Mouse (Mus musculus): ENCODE measurements around the gene Ube2e2. TPM values are rescaled to one million over a fixed set of nuclear protein-coding genes. Genes with fewer than 3 reads are reported as not detected.

Gene Ube2e2
- polyA plus RNA-seq, 1 experiment from 2014 or later = 87.6 TPM

DNA sequence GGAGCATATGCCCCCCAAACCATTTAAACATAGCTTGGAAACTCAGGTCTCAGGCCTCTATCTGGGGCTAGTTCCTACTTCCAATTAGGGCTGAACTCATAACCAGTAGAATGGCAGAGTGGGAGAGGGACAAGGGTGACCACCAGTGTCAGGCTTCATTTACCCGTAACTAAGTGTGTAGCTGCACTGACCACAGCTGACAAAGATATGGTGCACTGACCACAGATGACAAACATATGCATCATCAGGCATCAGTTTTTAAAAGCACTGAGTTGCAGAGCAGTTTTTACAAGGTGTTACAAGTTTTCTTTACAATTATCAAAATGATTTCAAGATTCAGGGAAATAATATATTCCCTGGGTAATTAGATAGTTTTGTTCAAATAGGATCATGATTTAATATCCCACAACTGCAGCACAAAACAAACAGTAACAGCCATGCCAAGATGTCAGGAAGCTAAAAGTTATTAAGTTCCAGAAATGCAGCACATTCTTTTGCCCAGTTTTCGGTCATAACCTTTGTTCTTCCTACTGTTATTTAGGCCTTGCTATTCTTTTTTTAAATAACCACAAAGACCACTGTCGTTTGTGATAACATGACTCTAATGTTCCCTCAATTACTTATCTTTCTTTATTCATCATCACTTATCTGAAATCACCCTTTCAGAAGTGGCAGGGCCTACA is 114.9 kb downstream of the Ube2e2 start:
- Histone ChIP-seq H3K4me3 (replicated peaks) (no peak overlapping the region), H3K9ac (no peak overlapping the region), H3K36me3 (no peaks in the 10 kb centered on the region), H3K27ac (replicated peaks) (no peak overlapping the region), H3K9me3 (replicated peaks) (no peaks in the 10 kb centered on the region), H3K4me1 (no peaks in the 10 kb centered on the region), H3K27me3 (no peaks in the 10 kb centered on the region), H3K4me2 (replicated peaks) (no peak overlapping the region)
- no peak for ATAC-seq (ENCODE audit: insufficient number of reproducible peaks, low FRiP score, low TSS enrichment, low read depth)
- WGBS = 79% methylated on average over 3 of the region's 3 CpGs

DNA sequence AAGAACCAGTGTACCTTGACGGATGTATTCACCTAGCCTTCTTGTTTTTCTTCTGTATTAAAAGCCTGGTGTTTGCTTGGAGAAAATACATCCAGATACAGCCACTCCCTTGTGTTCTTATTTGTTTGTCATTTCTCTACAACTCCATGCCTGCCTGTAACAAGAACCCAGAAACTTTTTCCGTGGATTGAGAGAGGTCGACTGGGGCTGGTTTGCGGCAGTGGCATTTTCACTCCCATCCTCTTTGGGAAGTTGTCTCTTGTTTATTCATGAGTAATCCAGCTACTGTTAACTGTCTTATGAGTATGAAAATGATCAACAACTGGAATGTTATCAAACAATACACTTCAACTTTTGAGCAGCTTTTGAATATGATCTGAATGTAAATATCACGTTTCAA is 115.8 kb downstream of the Ube2e2 start:
- Histone ChIP-seq H3K36me3 (no peaks in the 10 kb centered on the region), H3K4me1 (no peaks in the 10 kb centered on the region; the same call in 1 of the 2 replicates), H3K9ac (no peak overlapping the region), H3K4me2 (replicated peaks) (no peak overlapping the region), H3K4me3 (replicated peaks) (no peak overlapping the region), H3K27me3 (no peaks in the 10 kb centered on the region), H3K9me3 (replicated peaks) (no peaks in the 10 kb centered on the region), H3K27ac (replicated peaks) (no peak overlapping the region)
- no peak for ATAC-seq (ENCODE audit: insufficient number of reproducible peaks, low FRiP score, low TSS enrichment, low read depth)
- whole genome bisulfite sequencing = 84% methylated on average over 5 of the region's 5 CpGs

DNA sequence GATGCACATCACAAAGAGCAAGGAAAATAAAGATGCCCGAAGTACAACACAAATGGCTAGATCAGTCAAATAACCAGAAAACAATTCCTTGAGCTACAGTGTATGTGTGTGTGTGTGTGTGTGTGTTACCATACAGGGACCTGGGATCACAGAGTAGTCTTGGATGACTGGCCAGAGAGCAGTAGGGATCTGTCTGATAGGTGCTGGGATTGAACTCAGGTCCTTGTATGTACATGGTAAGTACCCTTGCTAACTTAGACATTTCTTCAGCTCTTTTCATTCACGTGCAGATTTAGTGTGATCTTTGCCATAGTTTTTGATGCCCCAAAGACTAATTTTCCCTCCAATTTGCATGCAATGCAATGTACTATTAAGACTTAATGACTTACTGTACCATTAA is 117.9 kb downstream of the Ube2e2 start:
- WGBS = 86% methylated on average over 2 of the region's 2 CpGs
- Histone ChIP-seq H3K4me1 (no peaks in the 10 kb centered on the region; the same call in 1 of the 2 replicates), H3K36me3 (no peaks in the 10 kb centered on the region), H3K9ac (no peak overlapping the region), H3K4me3 (replicated peaks) (no peak overlapping the region), H3K9me3 (replicated peaks) (no peaks in the 10 kb centered on the region), H3K27ac (replicated peaks) (no peak overlapping the region), H3K27me3 (no peaks in the 10 kb centered on the region), H3K4me2 (replicated peaks) (no peak overlapping the region)
- no peak for ATAC-seq (ENCODE audit: insufficient number of reproducible peaks, low FRiP score, low TSS enrichment, low read depth)

DNA sequence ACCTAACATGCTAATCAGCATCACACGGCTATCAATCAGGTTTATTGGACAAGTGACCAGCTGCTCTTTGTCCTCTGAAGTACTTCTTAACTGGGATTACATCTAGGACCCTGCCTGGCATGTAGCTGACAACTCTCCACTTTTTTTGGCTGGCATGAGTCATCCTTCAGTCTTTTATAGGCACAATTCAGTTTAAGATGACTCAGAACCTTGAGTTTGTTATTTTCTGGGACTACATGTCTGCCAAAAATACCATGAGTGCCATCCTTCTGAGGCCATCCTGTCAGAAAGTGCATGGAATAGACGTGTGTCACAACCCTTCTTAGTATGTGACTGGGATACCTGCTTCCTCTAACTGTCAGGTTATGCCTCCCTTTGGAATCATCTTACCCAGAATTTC is 120.3 kb downstream of the Ube2e2 start:
- 52% methylated on average over 2 of the region's 2 CpGs for WGBS
- no peak overlapping the region for H3K4me3 ChIP-seq (replicated peaks)
- H3K9me3 ChIP-seq (replicated peaks) = no peaks in the 10 kb centered on the region
- H3K4me1 ChIP-seq = no peaks in the 10 kb centered on the region; the same call in 1 of the 2 replicates
- no peaks in the 10 kb centered on the region for H3K36me3 ChIP-seq
- H3K4me2 ChIP-seq (replicated peaks) = no peak overlapping the region
- ATAC-seq (ENCODE audit: insufficient number of reproducible peaks, low FRiP score, low TSS enrichment, low read depth) = no peak
- H3K27ac ChIP-seq (replicated peaks) = no peak overlapping the region
- no peaks in the 10 kb centered on the region for H3K27me3 ChIP-seq
- no peak overlapping the region for H3K9ac ChIP-seq

DNA sequence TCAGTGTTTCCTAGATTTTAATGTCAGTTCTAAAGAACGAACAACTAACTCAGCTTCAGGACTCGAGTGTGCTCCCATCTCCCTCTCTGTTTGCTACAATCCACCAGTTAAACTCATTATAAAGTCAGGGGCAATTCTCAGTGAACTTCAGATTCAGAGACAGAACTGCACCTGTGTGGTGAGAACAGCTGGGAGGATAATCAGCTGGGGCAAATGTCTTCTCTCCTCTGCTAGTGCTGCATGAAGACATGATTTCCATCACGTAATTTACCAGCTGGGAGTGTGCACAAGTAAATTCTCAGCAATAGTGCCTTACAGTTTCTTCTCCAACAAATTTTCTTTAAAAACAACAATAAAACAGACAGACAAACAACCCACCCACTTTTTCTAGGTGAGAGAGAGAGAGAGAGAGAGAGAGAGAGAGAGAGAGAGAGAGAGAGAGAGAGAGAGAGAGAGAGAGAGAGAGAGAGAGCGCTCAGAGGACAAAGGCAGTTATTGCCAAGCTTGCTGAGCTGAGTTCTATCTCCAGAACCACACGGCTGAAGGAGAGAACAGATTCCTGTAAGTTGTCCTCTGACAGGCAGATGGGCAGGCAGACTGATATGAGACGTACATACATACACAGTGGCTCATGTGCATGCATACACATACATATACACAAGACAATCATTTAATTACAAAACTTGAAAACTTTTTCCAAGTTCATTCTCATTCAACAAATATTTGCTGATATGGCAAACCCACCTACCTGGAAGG is 134.3 kb downstream of the Ube2e2 start:
- no peak overlapping the region for H3K4me3 ChIP-seq (replicated peaks)

DNA sequence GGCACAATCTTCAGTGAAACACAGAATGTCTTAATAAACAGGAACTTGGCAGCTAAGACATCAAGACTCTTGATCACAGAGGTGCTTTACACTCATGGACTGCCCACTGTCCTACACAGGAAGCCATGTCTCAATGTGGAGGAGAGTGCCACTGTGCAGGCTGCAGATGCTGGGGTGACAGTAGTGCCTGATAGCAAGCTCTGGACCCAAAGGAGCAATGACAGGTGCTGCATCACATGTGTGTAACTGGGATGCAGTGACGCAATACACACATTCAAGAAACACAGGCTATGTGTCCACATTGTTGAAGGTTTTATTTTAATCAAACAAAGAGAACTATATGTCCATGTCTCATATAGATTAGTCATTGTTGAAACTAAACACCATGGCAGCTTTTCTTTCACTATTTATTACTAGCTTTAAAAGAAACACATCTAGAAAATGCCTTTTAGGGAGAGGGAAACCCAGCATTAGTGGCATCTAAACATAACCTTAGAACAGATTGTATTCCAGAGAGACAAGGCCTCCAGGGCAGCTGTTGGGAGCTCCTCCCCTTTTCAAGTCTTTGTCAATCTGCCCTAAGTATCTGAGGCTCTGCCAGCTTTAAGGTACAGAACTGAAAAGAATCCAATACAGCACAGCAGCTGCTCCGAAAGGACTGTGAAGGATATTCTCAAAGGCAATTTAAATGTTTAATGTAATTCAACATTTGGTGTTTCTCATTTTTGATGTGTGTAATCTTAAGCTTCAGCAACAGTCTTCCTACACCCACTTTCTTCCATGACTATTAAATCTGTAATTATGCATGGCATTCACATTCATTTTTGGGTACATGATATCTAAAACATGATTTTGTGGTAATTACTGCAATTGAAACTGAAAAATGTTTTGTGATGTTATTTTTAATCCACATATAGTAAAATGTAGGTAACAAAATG is 135.2 kb downstream of the Ube2e2 start:
- Histone ChIP-seq H3K27me3 (no peaks in the 10 kb centered on the region), H3K4me2 (replicated peaks) (no peak overlapping the region), H3K36me3 (no peaks in the 10 kb centered on the region), H3K9me3 (replicated peaks) (no peaks in the 10 kb centered on the region), H3K9ac (no peak overlapping the region), H3K4me3 (replicated peaks) (no peak overlapping the region), H3K27ac (replicated peaks) (no peak overlapping the region), H3K4me1 (no peaks in the 10 kb centered on the region)
- ATAC-seq (ENCODE audit: insufficient number of reproducible peaks, low FRiP score, low TSS enrichment, low read depth) = peak; percentile 60; the same call in 1 of the 2 replicates
- WGBS = 66% methylated on average over 2 of the region's 2 CpGs

More for the DNA sequence above, 134.3 kb downstream of the Ube2e2 start:
- Histone ChIP-seq H3K27ac (replicated peaks) (no peak overlapping the region), H3K9me3 (replicated peaks) (no peaks in the 10 kb centered on the region), H3K36me3 (no peaks in the 10 kb centered on the region), H3K4me1 (no peaks in the 10 kb centered on the region), H3K27me3 (no peaks in the 10 kb centered on the region), H3K4me2 (replicated peaks) (no peak overlapping the region), H3K9ac (no peak overlapping the region)
- WGBS = 58% methylated on average over 6 of the region's 6 CpGs
- peak; percentile 32; the same call in 1 of the 2 replicates for ATAC-seq (ENCODE audit: insufficient number of reproducible peaks, low FRiP score, low TSS enrichment, low read depth)

DNA sequence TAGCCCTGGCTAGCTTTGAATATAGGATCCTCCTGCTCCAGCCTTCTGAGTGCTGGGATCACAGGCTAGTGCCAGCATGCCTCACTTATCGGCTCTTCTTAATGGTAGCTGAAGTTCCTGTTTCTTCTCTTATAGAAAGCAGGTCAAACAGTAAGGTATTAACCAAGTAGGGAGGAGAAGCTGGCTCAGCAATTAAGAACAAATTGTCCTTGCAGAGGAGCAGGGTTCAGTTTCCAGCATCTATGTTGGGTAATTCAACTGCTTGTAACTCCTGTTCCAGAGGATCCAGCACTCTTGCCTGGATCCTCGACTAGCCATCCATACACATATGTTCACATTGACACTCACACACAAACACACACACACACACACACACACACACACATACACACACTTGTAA is 136.1 kb downstream of the Ube2e2 start:
- Histone ChIP-seq H3K4me2 (replicated peaks) (no peak overlapping the region), H3K9me3 (replicated peaks) (no peaks in the 10 kb centered on the region), H3K4me3 (replicated peaks) (no peak overlapping the region), H3K9ac (no peak overlapping the region), H3K4me1 (no peaks in the 10 kb centered on the region), H3K36me3 (no peaks in the 10 kb centered on the region), H3K27ac (replicated peaks) (no peak overlapping the region), H3K27me3 (no peaks in the 10 kb centered on the region)
- WGBS = 75% methylated on average over 2 of the region's 2 CpGs
- ATAC-seq (ENCODE audit: insufficient number of reproducible peaks, low FRiP score, low TSS enrichment, low read depth) = no peak

DNA sequence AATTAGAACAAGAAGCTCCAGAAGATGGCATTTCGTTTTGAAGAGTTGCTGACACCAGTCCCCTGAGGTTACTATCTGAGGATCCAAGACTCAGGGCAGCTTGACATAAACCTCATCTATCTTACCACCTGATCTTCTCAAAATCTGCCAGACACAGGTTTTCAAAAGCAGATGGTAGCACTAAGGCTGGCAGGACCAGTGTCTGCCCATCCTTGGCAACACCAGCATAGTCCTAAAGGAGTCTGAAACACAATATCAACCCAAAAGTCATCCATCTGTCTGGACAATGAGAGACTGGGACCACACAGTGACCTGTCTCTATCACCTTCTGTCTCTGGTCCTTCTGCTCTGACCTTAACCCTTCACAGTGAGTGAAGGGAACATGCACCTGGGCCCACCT is 138.7 kb downstream of the Ube2e2 start:
- 32% methylated on average over 1 of the region's 1 CpGs for WGBS
- Histone ChIP-seq H3K9ac (no peak overlapping the region), H3K4me1 (no peaks in the 10 kb centered on the region), H3K27ac (replicated peaks) (no peak overlapping the region), H3K9me3 (replicated peaks) (no peaks in the 10 kb centered on the region), H3K4me2 (replicated peaks) (no peak overlapping the region), H3K4me3 (replicated peaks) (no peak overlapping the region), H3K27me3 (no peaks in the 10 kb centered on the region), H3K36me3 (no peaks in the 10 kb centered on the region)
- ATAC-seq (ENCODE audit: insufficient number of reproducible peaks, low FRiP score, low TSS enrichment, low read depth) = no peak

DNA sequence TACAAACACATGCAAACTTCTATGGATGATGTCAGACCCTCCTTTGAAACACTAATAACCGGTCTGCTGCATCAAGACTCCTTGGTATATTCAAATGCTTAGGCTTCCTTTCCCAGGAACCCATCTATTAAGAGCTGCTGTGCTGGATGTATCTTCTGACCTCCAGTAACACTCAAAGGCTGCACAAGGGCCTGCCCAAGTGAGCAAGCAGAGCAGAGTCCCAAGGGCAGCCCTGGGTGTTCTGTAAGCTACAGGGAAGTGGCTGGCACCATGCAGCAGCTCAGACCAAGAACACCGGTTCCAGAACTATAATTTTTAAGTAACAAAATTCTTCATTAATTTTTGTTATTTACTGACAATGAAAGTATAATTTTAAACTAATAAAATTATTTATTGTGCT is 139.5 kb downstream of the Ube2e2 start:
- Histone ChIP-seq H3K9me3 (replicated peaks) (no peaks in the 10 kb centered on the region), H3K9ac (no peak overlapping the region), H3K4me3 (replicated peaks) (no peak overlapping the region), H3K4me2 (replicated peaks) (no peak overlapping the region), H3K4me1 (no peaks in the 10 kb centered on the region), H3K36me3 (no peaks in the 10 kb centered on the region), H3K27me3 (no peaks in the 10 kb centered on the region), H3K27ac (replicated peaks) (no peak overlapping the region)
- 87% methylated on average over 2 of the region's 2 CpGs for WGBS
- no peak for ATAC-seq (ENCODE audit: insufficient number of reproducible peaks, low FRiP score, low TSS enrichment, low read depth)

DNA sequence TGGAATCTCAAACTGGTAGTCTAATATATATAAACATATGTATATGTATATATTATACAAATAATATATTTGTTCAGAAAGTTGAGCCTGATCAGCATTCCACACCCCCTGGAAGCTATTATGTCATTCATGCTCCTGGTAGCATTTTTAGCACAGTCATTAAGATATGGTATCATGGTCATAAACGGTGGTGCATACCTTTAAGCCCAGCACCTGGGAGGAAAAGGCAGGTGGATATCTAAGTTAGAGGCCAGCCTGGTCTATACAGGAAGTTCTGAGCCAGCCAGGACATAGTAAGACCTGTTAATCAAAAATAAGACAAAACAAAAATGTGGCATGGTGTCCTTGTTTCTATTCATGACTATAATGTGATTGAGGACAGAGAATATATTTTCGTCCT is 140.1 kb downstream of the Ube2e2 start:
- Histone ChIP-seq H3K4me1 (no peaks in the 10 kb centered on the region), H3K4me3 (replicated peaks) (no peak overlapping the region), H3K27ac (replicated peaks) (no peak overlapping the region), H3K4me2 (replicated peaks) (no peak overlapping the region), H3K9ac (no peak overlapping the region), H3K27me3 (no peaks in the 10 kb centered on the region), H3K9me3 (replicated peaks) (no peaks in the 10 kb centered on the region), H3K36me3 (no peaks in the 10 kb centered on the region)
- ATAC-seq (ENCODE audit: insufficient number of reproducible peaks, low FRiP score, low TSS enrichment, low read depth) = no peak
- WGBS = 85% methylated on average over 2 of the region's 2 CpGs

DNA sequence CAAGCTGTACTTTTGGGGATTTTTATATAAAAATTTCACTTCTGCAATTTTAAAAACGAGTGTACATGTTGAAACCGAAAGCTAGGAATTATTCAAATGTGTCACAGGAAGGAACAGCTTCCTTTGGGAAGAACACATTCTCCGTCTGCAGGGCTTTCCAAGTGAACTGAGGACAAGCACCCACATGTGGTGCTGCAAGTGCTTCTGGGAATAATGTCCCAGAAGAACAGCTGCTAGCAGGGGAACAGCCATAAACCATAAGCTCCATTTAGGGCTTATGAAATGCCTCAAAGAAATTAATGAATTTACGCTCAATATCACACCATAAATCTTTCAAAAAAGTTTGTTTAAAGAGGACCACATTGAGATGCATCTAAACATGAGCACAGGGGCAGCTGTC is 162.9 kb downstream of the Ube2e2 start:
- no peak overlapping the region for H3K27ac ChIP-seq (replicated peaks)
- H3K4me3 ChIP-seq (replicated peaks) = no peak overlapping the region
- no peak overlapping the region for H3K4me2 ChIP-seq (replicated peaks)
- H3K36me3 ChIP-seq = no peaks in the 10 kb centered on the region
- WGBS = 41% methylated on average over 4 of the region's 4 CpGs
- no peak overlapping the region for H3K9ac ChIP-seq
- H3K9me3 ChIP-seq (replicated peaks) = no peaks in the 10 kb centered on the region
- H3K27me3 ChIP-seq = no peaks in the 10 kb centered on the region
- no peaks in the 10 kb centered on the region for H3K4me1 ChIP-seq
- ATAC-seq (ENCODE audit: insufficient number of reproducible peaks, low FRiP score, low TSS enrichment, low read depth) = no peak

All from embryonic facial prominence, embryonic 15.5 days (tissue).